17 mouse cellular contexts compared by ENCODE assay signal in the genomic region with DNA sequence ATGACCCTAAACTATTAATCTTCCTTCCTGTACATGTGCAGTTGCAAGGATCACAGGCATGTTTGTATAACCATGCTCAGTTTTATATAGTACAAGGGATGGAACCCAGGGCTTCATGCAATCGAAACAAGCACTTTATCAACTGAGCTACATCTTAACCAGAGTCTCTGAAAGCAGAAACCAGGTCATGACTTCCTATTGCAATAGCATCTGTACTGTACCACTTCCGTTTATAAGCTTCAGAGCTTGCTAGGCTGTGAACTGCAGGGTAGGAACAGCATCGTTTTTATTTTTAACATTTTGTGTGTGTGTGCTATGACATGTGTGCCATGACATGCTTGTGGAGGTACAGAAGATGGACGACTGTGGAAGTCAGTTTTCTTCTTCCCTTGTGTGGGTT. TPM values are rescaled to one million over a fixed set of nuclear protein-coding genes. Genes with fewer than 3 reads are reported as not detected.
DNase-seq lines count a peak whose midpoint lies in the region; ATAC-seq lines count a peak whose summit lies in the region.
"Had no signal": no experiment of that assay in that cellular context is flagged by ENCODE, and none has a peak within 500 bp of the region (broad histone marks: within the 10 kb centered on the region; RNA-seq: fewer than 3 reads in every experiment).

No protein-coding gene starts in this region.

- no peaks in the 10 kb centered on the region for H3K27me3 ChIP-seq in liver, embryonic 11.5 days (replicated peaks; ENCODE audit: control insufficient read depth, insufficient read depth, low read length)
- H3K27me3 ChIP-seq in forebrain, embryonic 13.5 days, result peaks cover 5% of the 10 kb centered on the region
- H3K27me3 ChIP-seq: neural tube, embryonic 12.5 days had no signal

- H3K9me3 ChIP-seq in liver, embryonic 11.5 days (ENCODE audit: control insufficient read depth, low read length), result no peaks in the 10 kb centered on the region
- no peaks in the 10 kb centered on the region for H3K9me3 ChIP-seq in forebrain, embryonic 13.5 days (replicated peaks)
- H3K9me3 ChIP-seq: midbrain, embryonic 13.5 days; neural tube, embryonic 12.5 days had no signal

- no peak for ATAC-seq in liver, embryonic 11.5 days (replicated peaks; ENCODE audit: low FRiP score)
- peak; percentile 49 for ATAC-seq in CD4-positive, CD25-positive, alpha-beta regulatory T cell, adult 4 months
- ATAC-seq in inflammation-experienced regulatory T-cells, adult 6 months, result peak; percentile 46
- ATAC-seq in forebrain, embryonic 13.5 days, result no peak
- ATAC-seq: midbrain, embryonic 13.5 days had no signal

- no peak overlapping the region for H3K4me3 ChIP-seq in liver, embryonic 11.5 days (ENCODE audit: low read depth, low read length)
- no peak overlapping the region for H3K4me3 ChIP-seq in forebrain, embryonic 13.5 days
- H3K4me3 ChIP-seq: midbrain, embryonic 13.5 days; neural tube, embryonic 12.5 days had no signal

- 48% methylated on average over 4 of the region's 4 CpGs for WGBS in liver, embryonic 11.5 days
- WGBS in forebrain, embryonic 13.5 days, result 68% methylated on average over 4 of the region's 4 CpGs

- no peak for DNase-seq in liver, embryonic 11.5 days (ENCODE audit: low spot score)
- no peak for DNase-seq in liver
- DNase-seq in naive thymus-derived CD4-positive, alpha-beta T cell, adult 2 months (ENCODE audit: low read depth), result peak; percentile 74
- DNase-seq in frontal cortex, postnatal 36 days (ENCODE audit: low spot score in 2 of 2), result no peak
- DNase-seq in gastrocnemius, postnatal 4 days (ENCODE audit: low spot score in 2 of 2), result no peak
- DNase-seq: cerebellum, adult 11-12 months; embryo, embryonic 11 days; heart, adult 18-20 months; kidney, adult 2 months; kidney, postnatal 4 days; lung, postnatal 36 days had no signal

- peak overlapping the region; percentile 66 for H3K27ac ChIP-seq in liver, embryonic 11.5 days (ENCODE audit: low read depth, low read length)
- H3K27ac ChIP-seq in forebrain, embryonic 13.5 days, result no peak overlapping the region
- H3K27ac ChIP-seq: hindbrain, embryonic 14.5 days; midbrain, embryonic 13.5 days; neural tube, embryonic 12.5 days had no signal

- no peak overlapping the region; the same call in 1 of the 2 replicates for H3K4me2 ChIP-seq in liver, embryonic 11.5 days
- no peak overlapping the region for H3K4me2 ChIP-seq in forebrain, embryonic 13.5 days
- H3K4me2 ChIP-seq: hindbrain, embryonic 14.5 days; midbrain, embryonic 13.5 days; neural tube, embryonic 12.5 days had no signal

- H3K4me1 ChIP-seq in liver, embryonic 11.5 days (replicated peaks; ENCODE audit: control insufficient read depth, insufficient read depth, low read length), result peaks cover 22% of the 10 kb centered on the region
- peaks cover 7% of the 10 kb centered on the region; the same call in 1 of the 2 replicates for H3K4me1 ChIP-seq in forebrain, embryonic 13.5 days

- no peak overlapping the region for H3K9ac ChIP-seq in liver, embryonic 11.5 days (ENCODE audit: low read depth, low read length)
- no peak overlapping the region for H3K9ac ChIP-seq in forebrain, embryonic 13.5 days
- H3K9ac ChIP-seq: hindbrain, embryonic 14.5 days; midbrain, embryonic 13.5 days; neural tube, embryonic 12.5 days had no signal

- no peaks in the 10 kb centered on the region for H3K36me3 ChIP-seq in liver, embryonic 11.5 days (ENCODE audit: control insufficient read depth, insufficient read depth, low read length)
- no peaks in the 10 kb centered on the region for H3K36me3 ChIP-seq in forebrain, embryonic 13.5 days (ENCODE audit: poor library complexity, severe bottlenecking)
- H3K36me3 ChIP-seq: midbrain, embryonic 13.5 days; neural tube, embryonic 12.5 days had no signal

RNA-seq across cellular contexts. Expression of a gene that starts 3.6 kb away (rescaled TPM):
- polyA plus RNA-seq in liver, embryonic 11.5 days (2014; fragmentation: Nextera tagmentation; extraction: Ambion mirVana), result 41.3 and 44.9 TPM in 2 replicates
- polyA plus RNA-seq in CD4-positive, CD25-positive, alpha-beta regulatory T cell, adult 4 months (2017; shearing (Covaris generic)), result 10 to 100 TPM; 21.1 to 26.9 TPM
- polyA plus RNA-seq in inflammation-experienced regulatory T-cells, adult 6 months (2017; shearing (Covaris generic)), result 10 to 100 TPM; 11.4 to 28.1 (median 26.5) TPM
- polyA plus RNA-seq in forebrain, embryonic 13.5 days (2015; fragmentation: Nextera tagmentation; extraction: Ambion mirVana), result 3.0 and 3.8 TPM in 2 replicates
- 10 to 100 TPM; 21.1 to 24.9 TPM for total RNA-seq in gastrocnemius, postnatal 4 days (2021)

RNA-seq across cellular contexts. Expression of a gene that starts 23.2 kb away (rescaled TPM):
- 65.4 and 72.5 TPM in 2 replicates for polyA plus RNA-seq in liver, embryonic 11.5 days (2014; fragmentation: Nextera tagmentation; extraction: Ambion mirVana)
- 10 to 100 TPM; 44.9 to 65.7 TPM for polyA plus RNA-seq in CD4-positive, CD25-positive, alpha-beta regulatory T cell, adult 4 months (2017; shearing (Covaris generic))
- polyA plus RNA-seq in inflammation-experienced regulatory T-cells, adult 6 months (2017; shearing (Covaris generic)), result 10 to 100 TPM; 45.4 to 49.3 (median 47.4) TPM
- 66.0 and 77.5 TPM in 2 replicates for polyA plus RNA-seq in forebrain, embryonic 13.5 days (2015; fragmentation: Nextera tagmentation; extraction: Ambion mirVana)
- total RNA-seq in gastrocnemius, postnatal 4 days (2021), result 10 to 100 TPM; 44.2 to 44.4 TPM

RNA-seq across cellular contexts. Expression of a gene that starts 51.3 kb away (rescaled TPM):
- 78.8 and 86.8 TPM in 2 replicates for polyA plus RNA-seq in liver, embryonic 11.5 days (2014; fragmentation: Nextera tagmentation; extraction: Ambion mirVana)
- 10 to 100 TPM; 53.8 to 61.1 TPM for polyA plus RNA-seq in CD4-positive, CD25-positive, alpha-beta regulatory T cell, adult 4 months (2017; shearing (Covaris generic))
- polyA plus RNA-seq in inflammation-experienced regulatory T-cells, adult 6 months (2017; shearing (Covaris generic)), result 10 to 100 TPM; 63.5 to 83.2 (median 70.3) TPM
- 135 and 140 TPM in 2 replicates for polyA plus RNA-seq in forebrain, embryonic 13.5 days (2015; fragmentation: Nextera tagmentation; extraction: Ambion mirVana)
- total RNA-seq in gastrocnemius, postnatal 4 days (2021), result 10 to 100 TPM; 47.4 to 49.3 TPM

Comparison
In these comparisons a context has a peak if more than half of its experiments do, and no peak if none do; other contexts are left out.
1. ATAC-seq: peak in CD4-positive, CD25-positive, alpha-beta regulatory T cell, adult 4 months (single experiment) and inflammation-experienced regulatory T-cells, adult 6 months (single experiment); none in liver, embryonic 11.5 days (single experiment) and forebrain, embryonic 13.5 days (single experiment).